Mouse (Mus musculus) cerebellum, postnatal 10 days (tissue): Measurements from ENCODE around the gene Grik5.

Experiments used
- DNase-seq, 2 experiments: peaks; one replicate each; pipeline ENCODE4 v3.0.0; 2021; ENCODE audit warnings: mixed read lengths in 2 of 2

Grik5 gene

DNA sequence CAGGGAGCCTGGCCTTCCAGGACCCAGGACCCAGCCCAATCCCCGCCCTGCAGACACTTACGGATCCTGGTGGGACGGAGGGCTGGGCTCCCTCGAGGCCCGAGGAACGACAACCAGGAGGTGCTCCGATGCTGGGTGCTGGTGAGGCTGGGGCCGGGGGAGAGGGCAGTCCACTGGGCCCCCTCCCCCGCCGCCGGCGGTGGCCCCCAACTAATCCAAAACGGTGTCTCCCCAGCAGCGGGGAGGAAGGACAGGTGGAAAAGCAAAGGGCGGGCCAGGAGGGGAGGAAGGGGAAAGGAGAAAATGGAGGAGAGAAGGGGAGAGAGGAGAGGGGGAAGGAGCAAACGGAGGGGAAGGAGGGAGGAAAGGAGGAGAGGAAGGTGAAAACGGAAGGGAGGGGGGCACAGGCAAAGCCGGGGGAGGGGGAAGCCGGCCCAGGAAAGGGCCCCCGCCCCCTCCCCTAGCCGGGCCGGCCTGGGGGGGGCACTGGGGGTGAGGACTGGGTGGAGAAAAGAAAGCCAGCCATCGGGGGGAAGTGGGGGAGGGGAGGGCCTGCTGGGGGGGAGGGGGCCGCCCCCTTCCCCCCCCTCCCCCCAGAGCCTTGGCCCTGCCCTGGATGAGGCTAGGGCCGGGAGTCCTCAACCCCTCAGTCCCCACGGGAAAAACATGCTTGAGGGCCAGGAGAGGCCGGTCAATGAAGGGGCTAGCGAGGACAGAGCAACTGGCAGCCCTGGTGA is at the start of gene Grik5, which contains the start of gene Zfp574:
TSS of gene Grik5 (minus strand) at position 368 of the 737 bp plus-strand sequence.
TSS of gene Zfp574 (plus strand) at position 589 of the 737 bp plus-strand sequence.
- DNase-seq = peak; percentile 59 to 67

DNA sequence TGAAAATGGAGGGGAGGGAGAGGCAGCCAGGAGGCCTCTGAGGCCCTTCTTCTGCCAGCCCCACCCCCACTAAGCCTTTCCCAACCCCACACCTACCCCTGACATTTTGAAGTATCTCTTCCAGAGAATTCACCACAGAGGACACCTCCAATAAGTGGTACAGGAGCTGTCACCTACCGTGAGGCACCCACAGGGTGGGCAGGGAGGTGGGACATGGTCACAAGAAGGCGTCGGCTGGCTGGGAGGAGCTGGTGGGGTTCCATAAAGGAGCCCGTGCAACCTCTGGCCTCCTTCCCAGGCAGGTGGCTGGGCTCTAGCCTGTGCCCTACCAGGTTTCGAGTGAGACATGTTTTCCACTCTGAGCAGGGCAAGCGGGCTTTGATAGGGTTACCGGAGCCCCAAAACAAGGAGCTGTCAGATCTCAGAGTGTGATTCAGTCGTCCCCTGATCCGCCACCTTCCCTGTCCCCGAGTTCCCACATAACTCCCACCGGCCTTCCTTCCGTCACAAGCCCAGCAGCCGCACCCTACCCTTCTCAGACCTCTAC is 49.2 kb upstream of the Grik5 start:
- DNase-seq = peak in 1 of 2 experiments; percentile 3

DNA sequence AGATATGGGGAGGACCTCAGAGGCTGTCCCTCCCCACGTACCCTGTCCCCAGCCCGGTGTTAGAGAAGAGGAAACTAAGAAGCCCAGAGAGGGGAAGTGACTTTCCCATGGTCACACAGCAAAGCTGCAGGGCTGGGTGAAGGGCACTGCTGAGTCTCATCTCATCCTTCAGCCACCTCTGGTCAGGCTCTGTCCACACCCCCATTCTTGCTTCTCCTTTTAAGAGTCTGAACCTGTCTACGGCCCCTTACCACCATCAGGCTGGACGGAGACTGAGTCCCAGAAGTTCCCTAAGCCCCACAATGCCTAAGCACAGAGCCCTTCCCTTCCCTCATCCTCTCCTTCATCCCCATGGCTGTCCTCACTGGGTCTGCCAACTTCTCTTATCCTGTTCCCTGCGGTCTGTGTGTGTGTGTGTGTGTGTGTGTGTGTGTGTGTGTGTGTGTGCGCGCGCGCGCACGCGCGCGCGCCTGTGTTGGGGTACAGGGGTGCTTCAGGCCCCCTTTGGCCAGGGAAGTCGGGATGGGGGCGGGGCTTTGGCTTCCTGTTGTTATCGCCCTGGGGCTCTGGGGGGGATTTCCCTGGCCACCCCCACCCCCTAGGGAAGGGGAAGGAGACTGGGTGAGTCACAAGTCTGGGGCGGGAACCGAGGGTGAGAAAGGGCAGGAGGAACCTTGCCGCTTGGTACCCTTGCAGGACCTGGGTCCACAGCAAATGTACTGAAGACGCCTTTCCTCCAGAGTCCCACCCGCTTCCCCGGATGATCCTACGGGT is 48.1 kb upstream of the Grik5 start:
- peak in 1 of 2 experiments; percentile 33 for DNase-seq

DNA sequence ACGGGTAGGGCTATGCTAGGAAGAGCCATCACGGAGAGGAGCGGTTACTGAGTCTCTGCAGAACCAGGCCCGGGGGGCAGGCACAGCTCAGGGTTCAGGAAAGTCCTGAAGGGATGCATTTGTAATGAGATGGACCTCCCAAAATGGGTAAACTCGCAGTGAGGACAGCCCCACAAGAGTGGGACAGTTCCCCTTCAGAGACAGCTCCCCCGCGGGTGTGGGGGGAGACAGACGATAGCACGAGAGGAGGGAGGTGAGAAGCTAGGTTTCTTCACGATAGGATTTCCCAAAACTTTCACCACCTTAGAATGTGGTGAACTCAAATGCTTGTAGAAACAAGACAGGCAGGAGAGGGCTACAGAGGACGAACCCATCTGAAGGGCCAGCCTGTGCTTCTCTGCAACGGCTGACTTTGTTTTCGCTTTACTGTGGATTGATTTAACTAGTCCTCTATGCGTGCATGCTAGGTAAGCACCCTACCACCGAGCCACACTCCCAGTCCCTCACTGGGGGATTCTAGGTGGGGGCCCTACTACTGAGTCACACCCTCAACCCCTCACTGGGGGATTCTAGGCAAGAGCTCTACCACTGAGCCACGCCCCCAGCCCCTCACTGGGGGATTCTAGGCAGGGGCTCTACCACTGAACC is 40.9 kb upstream of the Grik5 start:
- no peak for DNase-seq

DNA sequence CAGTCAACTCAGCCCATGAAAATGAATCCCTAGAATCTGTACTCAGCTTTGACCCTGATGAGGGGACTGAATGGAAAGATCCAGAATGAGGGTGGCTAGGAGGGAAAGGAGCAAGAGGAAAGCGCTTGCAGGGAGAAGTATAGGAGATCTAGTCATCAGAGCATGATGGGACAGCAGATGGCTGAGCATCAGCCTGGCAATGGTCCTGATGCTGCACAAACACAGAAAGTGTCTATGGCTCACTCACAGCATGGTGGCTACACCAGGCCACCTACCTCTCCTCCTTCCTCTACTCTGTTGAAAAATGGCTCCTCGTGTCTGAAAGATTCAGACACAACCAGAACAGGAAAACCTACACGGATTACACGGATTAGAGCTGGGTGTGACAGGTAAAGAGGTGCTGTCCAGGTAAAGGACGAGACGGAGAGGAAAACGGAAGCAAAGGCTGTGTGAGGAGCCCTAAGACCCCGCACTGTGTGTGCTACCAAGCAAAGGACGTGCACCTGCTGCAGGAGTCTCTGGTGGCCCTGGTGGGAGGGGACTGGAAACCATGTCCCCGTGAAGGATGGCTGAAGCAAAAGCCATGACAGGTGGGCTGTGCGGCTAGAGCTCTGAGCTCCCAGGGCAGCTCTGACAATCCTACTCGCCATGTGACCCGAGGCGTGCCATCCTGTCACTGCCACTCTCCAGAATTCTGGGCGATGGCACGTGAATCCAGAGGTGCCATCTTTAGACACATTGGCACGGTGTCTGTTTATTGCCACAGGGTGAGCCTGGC is 40.2 kb upstream of the Grik5 start:
- DNase-seq = peak; percentile 81 to 85

DNA sequence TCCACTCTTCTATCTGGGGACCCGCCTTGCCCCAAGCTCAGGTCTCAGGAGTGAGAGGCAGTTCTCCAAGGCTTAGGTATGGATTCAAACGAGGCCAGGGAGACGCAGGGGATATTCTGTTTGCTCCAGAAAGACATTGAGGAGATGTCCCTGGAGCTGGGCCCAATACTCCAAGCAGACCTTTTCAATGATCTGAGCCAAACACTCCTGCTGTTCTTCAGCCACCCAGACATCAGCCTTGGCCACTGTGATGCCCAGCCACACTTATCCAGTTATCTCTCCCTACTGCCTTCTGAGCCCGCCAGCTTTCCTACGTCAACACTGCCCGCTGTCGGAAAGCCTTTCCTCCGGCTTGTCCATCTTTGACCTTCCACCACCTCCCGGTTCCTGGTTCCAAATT is 38.2 kb upstream of the Grik5 start:
- peak; percentile 63 to 65 for DNase-seq

DNA sequence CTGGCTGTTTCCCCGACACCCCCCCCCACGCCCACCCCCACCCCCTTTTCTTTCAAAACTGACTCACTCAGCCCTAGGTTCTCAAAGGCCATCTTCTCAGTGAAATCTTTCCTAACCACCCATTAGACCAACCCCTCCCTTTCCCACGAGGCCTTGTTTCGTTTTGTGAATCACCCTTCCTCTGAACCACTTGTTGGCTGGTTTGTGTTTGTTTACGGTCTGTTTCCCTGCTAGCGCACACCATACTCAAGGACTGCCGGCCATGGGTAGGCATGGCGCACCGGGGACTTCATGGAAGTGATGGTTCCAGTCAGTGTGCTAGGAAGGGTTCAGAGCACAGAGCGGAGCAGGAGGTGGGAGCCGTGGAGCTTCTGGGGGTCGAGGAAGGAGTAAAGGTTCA is 37.2 kb upstream of the Grik5 start:
- DNase-seq = no peak

DNA sequence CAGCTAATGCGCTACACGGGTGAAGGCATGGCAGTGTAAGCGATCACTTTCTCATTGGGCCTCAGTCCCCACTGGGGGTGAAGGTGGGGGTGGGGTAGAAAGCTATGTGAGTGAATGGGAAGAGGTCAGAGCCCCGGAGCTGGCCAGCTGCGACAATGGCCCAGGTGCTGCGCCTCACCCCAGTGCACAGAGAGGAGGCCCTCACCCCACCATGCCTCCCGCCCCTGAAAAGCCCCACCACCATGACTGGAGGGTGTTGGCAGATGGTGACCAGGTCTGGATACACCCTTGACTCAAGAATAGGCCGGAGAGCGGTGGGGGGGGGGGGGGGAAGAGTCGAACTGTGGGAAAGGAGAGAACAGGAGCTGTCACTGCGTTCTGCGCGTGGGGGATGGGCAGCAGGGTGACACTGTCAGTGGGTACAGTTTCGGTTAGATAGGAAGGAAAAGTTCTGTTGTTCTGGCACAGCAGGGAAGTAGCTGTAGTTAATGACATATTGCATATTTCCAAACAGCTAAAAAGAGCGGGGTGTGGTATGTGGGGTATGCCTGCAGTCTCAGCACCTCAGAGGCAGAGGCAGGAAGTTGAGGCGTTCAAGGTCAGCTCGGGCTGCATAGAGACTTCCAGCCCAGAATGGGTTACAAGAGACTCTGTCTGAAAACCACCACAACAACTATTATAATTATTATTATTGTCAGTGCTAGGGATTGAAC is 34.8 kb upstream of the Grik5 start:
- DNase-seq = no peak

DNA sequence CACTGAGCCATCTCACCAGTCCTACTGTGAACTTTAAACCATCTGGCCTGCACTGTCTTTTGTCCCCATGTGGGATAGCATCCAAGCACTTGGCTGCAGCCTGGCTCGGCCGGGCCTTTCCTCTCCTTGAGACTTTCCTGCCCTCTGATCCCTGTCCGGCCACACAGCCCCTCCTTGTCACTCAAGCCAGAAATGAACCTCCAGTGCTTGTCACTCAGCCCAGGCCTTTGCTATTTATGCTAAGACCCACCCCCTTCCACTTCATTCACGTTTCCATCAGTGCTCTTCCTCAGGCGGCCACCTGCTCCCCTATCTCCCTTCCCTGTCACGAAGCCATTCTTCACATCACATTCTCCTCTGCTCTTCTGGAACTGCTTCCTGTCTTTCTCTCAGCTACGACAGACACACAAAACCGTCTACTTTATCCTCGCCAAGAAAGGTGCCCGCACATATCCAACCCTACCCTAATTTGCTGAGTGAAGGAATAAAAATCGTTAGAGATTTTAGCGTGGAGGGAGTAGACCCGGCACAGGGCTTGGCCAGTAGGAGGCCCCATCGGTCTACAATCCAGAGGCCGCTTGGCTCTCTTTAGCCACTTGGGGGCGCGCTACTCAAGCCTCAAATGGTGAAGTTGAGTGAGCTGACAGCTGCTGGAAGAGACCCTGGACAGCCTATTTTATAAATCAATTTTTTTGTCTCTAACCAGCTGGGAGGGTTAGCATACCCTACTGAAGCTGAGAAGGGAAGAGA is 33.4 kb upstream of the Grik5 start:
- DNase-seq = peak; percentile 93 to 96

DNA sequence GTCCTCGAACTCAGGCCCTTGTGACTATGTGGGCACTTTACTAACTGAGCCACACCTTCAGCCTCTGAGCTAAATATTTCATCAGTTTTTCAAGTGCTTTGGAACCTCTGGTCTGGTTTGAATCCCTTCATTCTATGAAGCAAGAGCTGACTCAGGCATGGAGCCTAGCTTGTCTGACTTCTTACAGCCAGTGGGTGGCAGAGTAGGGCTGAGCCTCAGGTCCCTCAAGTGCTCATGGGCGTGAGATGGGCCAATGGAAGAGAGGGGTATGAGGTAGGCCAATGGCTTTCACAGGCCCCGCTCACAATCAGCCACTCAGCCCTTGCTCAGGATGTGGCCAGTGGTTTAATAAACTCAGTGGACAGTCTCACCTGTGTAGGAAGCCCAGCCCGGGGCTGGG is 27.4 kb upstream of the Grik5 start:
- DNase-seq = no peak

DNA sequence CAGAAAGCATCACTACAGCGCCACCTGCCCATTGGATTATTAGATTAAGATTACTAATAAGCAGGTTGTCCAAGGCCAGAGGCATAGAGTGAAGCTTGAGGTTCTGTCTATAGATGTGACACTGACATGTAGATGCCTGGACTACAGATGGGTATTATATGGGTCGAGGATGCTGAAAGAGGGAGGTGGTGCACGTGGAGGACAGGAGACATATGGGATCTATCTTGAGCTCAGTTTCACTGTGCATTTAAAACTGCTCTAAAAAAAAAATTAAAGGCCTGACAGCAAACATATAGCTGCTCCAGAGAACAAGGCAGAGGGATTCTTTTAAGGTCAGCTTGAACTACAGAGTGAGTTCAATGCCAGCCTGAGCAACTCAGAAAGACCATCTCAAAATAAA is 26.0 kb upstream of the Grik5 start:
- no peak for DNase-seq

DNA sequence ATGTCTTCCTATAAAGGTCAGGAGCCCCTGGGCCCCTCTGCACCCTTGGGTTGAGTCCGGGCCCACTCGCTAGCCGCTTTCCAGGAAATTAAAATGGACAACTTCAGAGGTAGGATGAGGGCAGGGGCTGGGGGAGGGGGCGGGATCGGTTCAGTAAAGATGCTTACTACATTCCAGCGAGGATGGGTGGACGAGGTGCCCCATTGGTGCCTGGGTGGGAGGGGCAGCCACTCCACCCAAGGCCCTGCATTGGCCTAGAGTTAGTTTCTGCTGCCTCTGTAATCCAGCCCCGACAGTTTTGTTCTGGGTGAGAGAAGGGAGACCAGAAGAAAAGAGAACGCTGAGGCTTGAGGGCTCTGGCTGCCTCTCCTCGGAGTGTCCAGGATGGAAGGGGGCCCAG is 17.7 kb upstream of the Grik5 start:
- no peak for DNase-seq

DNA sequence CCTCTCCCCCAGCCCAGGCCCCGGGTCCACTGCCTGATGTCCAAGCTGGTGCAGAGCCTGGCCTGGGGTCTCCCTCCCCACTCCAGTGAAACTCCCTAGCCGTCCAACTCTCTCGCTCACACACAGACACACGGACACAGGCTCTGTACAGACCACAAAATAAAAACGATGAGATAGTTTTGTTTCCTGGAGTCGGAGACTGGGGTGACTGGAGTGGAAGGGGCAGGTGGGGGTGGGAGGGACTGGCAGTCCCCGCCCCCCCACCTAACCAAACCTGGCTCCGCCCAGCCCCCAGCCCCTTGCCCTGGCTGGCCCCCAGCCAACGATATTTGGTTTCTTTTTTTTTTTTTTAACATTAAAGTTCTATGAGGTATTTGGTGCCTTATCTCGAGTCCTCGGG is 16.8 kb upstream of the Grik5 start:
- DNase-seq = no peak

DNA sequence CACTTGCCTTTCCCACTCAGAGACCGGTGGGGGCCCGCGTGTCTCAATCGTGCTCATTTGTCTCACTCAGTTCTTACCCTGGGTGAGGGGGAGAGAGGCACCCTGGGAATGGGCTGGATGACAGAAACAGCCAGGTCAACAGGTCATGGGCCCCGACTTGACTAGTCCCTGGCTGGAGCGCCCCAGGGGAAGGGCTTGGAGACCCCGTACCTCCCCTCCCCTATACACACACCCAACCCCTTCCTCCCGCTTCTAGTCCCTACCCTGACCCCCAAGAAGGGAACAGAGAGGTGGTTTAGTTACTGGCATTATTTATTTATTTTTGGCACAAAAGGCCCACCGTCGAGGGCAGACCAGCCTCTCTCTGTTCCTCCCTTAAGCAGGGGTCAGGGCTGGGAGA is 16.4 kb upstream of the Grik5 start:
- DNase-seq = no peak

DNA sequence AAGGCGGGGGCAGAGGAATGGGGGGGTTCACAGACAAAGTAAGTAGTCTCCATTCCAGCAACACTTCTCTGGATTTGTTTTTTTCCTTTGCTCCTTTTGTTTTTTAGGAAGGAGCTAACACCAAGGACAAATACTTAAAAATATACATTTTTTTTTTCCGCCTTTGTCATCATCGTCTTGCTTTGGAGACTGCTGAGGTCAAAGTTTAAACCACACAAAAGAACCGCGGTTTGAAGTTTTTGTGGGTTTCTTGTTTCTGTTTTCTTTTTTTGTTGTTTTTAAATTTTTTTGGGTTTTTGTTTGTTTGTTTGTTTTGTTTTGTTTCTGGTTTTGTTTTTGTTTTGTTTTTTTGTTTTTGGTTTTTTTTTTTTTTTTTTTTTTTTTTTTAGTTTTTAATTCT is 15.8 kb upstream of the Grik5 start:
- no peak for DNase-seq

DNA sequence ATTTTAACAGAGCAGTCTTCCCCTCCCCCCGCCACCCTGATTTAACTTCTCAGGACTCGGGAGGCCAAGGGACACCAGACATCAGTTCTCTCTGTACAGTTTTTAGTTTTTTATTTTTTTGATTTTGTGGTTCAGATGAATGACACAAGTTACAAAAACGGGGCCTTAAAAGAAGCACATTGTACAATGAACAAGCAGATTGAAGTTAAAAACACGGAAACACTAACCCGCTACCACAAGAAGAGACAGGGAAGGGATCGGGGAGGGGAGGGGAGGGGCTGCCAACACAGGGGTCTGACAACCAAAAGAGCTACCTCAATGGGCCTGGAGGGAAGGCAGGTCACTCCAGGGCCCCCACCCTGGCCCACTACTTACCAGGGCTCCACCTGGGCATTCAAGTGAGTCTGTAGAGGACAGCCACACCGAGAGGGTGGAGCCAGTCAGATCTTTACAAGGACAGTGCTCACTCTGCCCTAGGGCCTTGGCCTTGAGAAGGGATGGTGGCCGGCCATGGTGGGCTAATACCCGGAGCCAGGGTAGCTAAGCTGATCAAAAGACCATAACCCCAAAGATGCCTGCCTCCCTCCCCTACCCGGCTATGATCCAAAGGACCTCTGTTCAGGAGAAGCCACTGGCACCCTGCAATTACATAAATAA is 15.2 kb upstream of the Grik5 start:
- DNase-seq = no peak

DNA sequence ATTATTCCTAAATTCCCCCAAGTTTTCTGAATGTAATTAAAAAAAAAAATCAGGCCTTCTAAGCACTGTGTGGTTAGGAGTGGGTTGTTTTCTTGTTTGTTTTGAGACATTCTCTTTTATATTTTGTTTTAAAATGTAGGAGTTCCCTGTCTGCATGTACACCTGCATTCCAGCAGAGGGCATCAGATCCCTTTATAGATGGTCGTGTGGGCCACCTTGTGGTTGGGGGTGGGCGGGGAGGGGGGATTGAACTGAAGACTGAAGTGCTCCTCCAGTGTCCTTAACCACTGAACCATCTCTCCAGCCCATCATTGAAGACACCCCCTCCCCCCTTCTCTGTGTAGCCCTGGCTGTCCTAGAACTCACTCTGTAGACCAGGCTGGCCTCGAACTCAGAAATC is 14.5 kb upstream of the Grik5 start:
- no peak for DNase-seq

DNA sequence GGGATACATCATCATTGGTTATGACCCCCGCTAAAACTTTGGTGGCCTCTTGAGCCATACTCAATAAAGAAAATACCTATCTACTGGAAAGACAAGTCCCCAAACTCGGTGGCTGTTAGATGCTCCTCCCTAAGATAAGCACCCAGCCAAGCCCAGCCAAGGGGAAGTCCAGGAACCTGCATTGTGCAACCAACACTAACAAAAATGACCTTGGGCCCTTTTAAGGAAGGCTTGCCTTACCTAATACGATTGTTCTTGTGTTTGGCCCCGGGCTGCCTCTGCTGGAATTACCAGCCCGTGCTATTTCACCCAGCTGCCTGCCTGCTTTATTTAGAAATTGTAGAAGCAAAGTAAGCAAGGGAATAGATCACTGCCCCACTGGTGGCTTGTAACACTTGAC is 12.5 kb upstream of the Grik5 start:
- no peak for DNase-seq

DNA sequence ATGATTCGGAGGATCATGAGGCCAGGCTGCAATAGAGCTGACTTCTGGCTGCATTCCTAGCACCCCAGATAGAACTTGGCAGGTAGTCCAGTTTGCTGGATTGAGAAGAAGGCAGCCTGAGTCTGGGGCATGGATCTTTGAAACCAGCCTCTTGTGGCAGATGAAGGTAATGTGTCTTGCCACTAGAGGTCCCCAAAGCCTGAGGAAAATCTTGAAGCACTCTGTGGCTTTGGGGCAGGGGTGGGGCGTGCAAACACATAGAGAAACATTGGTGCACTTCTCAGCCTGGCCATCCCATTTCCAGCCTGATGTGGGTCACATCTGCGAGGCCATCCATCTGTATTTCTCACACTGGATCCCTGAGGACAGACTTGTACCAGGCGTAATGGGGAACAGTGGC is 10.4 kb upstream of the Grik5 start:
- DNase-seq = peak; percentile 78 to 82

DNA sequence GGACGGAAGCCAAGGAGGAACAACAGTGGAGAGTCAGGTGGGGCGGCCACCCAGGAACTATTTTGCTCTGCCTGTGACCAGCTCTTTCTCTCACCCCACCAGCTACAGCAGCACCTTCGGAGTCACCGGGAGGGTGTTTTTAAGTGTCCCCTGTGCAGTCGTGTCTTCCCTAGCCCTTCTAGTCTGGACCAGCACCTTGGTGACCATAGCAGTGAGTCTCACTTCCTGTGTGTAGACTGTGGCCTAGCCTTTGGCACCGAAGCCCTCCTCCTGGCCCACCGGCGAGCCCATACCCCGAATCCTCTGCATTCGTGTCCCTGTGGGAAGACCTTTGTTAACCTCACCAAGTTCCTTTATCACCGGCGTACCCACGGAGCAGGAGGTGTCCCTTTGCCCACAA is 8.3 kb upstream of the Grik5 start:
- no peak for DNase-seq
